Mouse (Mus musculus): ENCODE results near the gene Cpa5.

Cpa5 gene

DNA sequence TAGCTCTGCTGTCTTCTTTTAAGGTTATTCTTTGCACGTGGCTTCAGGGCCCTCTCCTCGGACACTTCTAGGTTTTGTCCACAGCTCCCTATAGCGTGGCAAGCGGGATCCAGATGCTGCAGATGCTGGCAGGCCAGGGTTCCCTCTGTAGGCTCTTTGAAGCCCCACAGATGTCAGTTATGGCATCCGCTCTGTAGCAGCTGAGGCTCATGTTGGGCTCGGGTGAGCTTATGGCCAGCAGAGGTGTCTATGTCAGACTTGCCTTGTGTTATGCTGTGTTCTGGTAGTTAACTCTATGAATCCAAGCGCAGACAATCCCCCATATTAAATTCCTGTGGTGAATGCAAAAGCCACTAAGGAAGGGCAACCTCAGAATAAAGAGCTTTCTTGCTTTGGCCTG lies 69.6 kb downstream of the Cpa5 start:
- WGBS, result 92% methylated on average over 7 of the region's 7 CpGs
